Mouse (Mus musculus) left cerebral cortex, adult 11 months (tissue): ENCODE data around the gene 1700030K09Rik.

Experiments
- DNase-seq: peaks from one replicate; pipeline ENCODE4 v3.0.0; 2022; ENCODE audit warnings: low spot score

1700030K09Rik gene

GRCm38 (mm10) chr8:72507505-72507904 is 63.8 kb downstream of the 1700030K09Rik start:
- no peak for DNase-seq
